Mouse (Mus musculus) kidney, postnatal 0 days (tissue): ENCODE results near the gene Csf3r. TPM values are rescaled to one million over a fixed set of nuclear protein-coding genes. Genes with fewer than 3 reads are reported as not detected.

Experiments
- ATAC-seq: fragments of 200-750 bp; cut with Nextera tagmentation; replicated peaks from 2 replicates; pipeline ENCODE4 v1.8.0; 2017; ENCODE audit warnings: low read depth, moderate number of reproducible peaks, moderate TSS enrichment, moderate library complexity; ENCODE audit not compliant: low FRiP score
- DNase-seq: peaks from one replicate; pipeline ENCODE4 v3.0.0-alpha.2; 2016; ENCODE audit warnings: low spot score
- H3K27ac ChIP-seq: fragments of 300-500 bp; sonication (generic); 2 replicates; pipeline ENCODE4 v1.5.1; 2014; ENCODE audit warnings: mild to moderate bottlenecking
- H3K27me3 ChIP-seq: fragments of 300-500 bp; sonication (generic); 2 replicates; pipeline ENCODE4 v1.6.1; 2014; ENCODE audit warnings: low read length, mixed read lengths; ENCODE audit not compliant: insufficient read depth
- H3K36me3 ChIP-seq: fragments of 300-500 bp; sonication (generic); 2 replicates; pipeline ENCODE4 v1.6.1; 2014; ENCODE audit warnings: low read length, mixed read lengths; ENCODE audit not compliant: insufficient read depth
- H3K4me1 ChIP-seq: fragments of 300-500 bp; sonication (generic); replicated peaks from 2 replicates; pipeline ENCODE4 v1.6.1; 2014; ENCODE audit warnings: antibody characterized with exemption, low read length, mixed read lengths; ENCODE audit not compliant: insufficient read depth
- H3K4me2 ChIP-seq: fragments of 300-500 bp; sonication (generic); 2 replicates; pipeline ENCODE4 v1.6.1; 2014; ENCODE audit warnings: mild to moderate bottlenecking, low read length, moderate library complexity, mixed read lengths
- H3K4me3 ChIP-seq: fragments of 300-500 bp; sonication (generic); replicated peaks from 2 replicates; pipeline ENCODE4 v1.5.1; 2014; ENCODE audit warnings: low read depth, low read length
- H3K9ac ChIP-seq: fragments of 300-500 bp; sonication (generic); 2 replicates; pipeline ENCODE4 v1.6.1; 2014; ENCODE audit warnings: low read depth, low read length
- H3K9me3 ChIP-seq: fragments of 300-500 bp; sonication (generic); replicated peaks from 2 replicates; pipeline ENCODE4 v1.6.1; 2016; ENCODE audit warnings: low read length, inconsistent platforms, mixed read lengths
- CTCF ChIP-seq: IDR thresholded peaks from 2 replicates; pipeline ENCODE4 v1.5.1; 2016; ENCODE audit warnings: antibody characterized with exemption, low read depth, mild to moderate bottlenecking, moderate library complexity
- WGBS: fragments of 180-500 bp; shearing (Covaris S2); extraction: QIAGEN DNeasy Blood & Tissue Kit; methylation state at CpG from one replicate; pipeline ENCODE4 v1.1.7; 2014; 5-methylcytosine and 5-hydroxymethylcytosine counted together
- polyA plus RNA-seq: library from polyadenylated mRNA; unstranded; fragments of >200 nt; fragmentation: Nextera tagmentation; extraction: Ambion mirVana; gene quantifications from 2 replicates; pipeline ENCODE4 v1.2.1, GENCODE M21; 2015

The Csf3r gene
- polyA plus RNA-seq, 1 experiment from 2014 or later, result 0.82 TPM

GRCm38 (mm10) chr4:126018966-126019538 lies 5.3 kb upstream of the Csf3r start:
- ATAC-seq, result no peak
- Histone ChIP-seq H3K4me3 (no peak overlapping the region), H3K9ac (no peak overlapping the region), H3K27ac (no peak overlapping the region), H3K4me1 (no peaks in the 10 kb centered on the region), H3K27me3 (no peaks in the 10 kb centered on the region), H3K4me2 (no peak overlapping the region), H3K36me3 (no peaks in the 10 kb centered on the region), H3K9me3 (no peaks in the 10 kb centered on the region)
- WGBS, result 79% methylated on average over 11 of the region's 11 CpGs
- no peak for TF ChIP-seq CTCF
- no peak for DNase-seq

GRCm38 (mm10) chr4:126025801-126026200 lies 1.5 kb downstream of the Csf3r start:
- Histone ChIP-seq H3K27me3 (no peaks in the 10 kb centered on the region), H3K9me3 (no peaks in the 10 kb centered on the region), H3K27ac (no peak overlapping the region), H3K4me1 (no peaks in the 10 kb centered on the region), H3K4me3 (no peak overlapping the region), H3K36me3 (no peaks in the 10 kb centered on the region), H3K4me2 (no peak overlapping the region), H3K9ac (no peak overlapping the region)
- 76% methylated on average over 5 of the region's 5 CpGs for WGBS
- no peak for DNase-seq
- ATAC-seq, result no peak
- TF ChIP-seq CTCF, result no peak

GRCm38 (mm10) chr4:126027980-126028379 lies 3.6 kb downstream of the Csf3r start:
- no peak overlapping the region for H3K4me3 ChIP-seq
- WGBS, result 93% methylated on average over 3 of the region's 3 CpGs
- no peak overlapping the region for H3K4me2 ChIP-seq
- H3K36me3 ChIP-seq, result no peaks in the 10 kb centered on the region
- DNase-seq, result no peak
- TF ChIP-seq CTCF, result no peak
- no peaks in the 10 kb centered on the region for H3K4me1 ChIP-seq
- no peak overlapping the region for H3K9ac ChIP-seq
- H3K27me3 ChIP-seq, result no peaks in the 10 kb centered on the region
- no peak overlapping the region for H3K27ac ChIP-seq
- no peak for ATAC-seq
- no peaks in the 10 kb centered on the region for H3K9me3 ChIP-seq

- H3K27me3 ChIP-seq, result no peaks in the 10 kb centered on the region
- H3K9me3 ChIP-seq, result no peaks in the 10 kb centered on the region
- TF ChIP-seq CTCF, result no peak
- DNase-seq (no peak), ATAC-seq (no peak)
- no peak overlapping the region for H3K4me3 ChIP-seq
- no peaks in the 10 kb centered on the region for H3K4me1 ChIP-seq
- H3K9ac ChIP-seq, result no peak overlapping the region
- H3K4me2 ChIP-seq, result no peak overlapping the region
- WGBS, result 58% methylated on average over 3 of the region's 3 CpGs
- H3K27ac ChIP-seq, result no peak overlapping the region
- no peaks in the 10 kb centered on the region for H3K36me3 ChIP-seq
Measured at GRCm38 (mm10) chr4:126029042-126029441, 4.7 kb downstream of the Csf3r start.

- H3K4me2 ChIP-seq, result no peak overlapping the region
- H3K9ac ChIP-seq, result no peak overlapping the region
- no peaks in the 10 kb centered on the region for H3K27me3 ChIP-seq
- H3K4me3 ChIP-seq, result no peak overlapping the region
- no peak for TF ChIP-seq CTCF
- ATAC-seq (no peak), DNase-seq (no peak)
- H3K27ac ChIP-seq, result no peak overlapping the region
- 74% methylated on average over 5 of the region's 5 CpGs for WGBS
- no peaks in the 10 kb centered on the region for H3K4me1 ChIP-seq
- no peaks in the 10 kb centered on the region for H3K36me3 ChIP-seq
- H3K9me3 ChIP-seq, result no peaks in the 10 kb centered on the region
Measured at GRCm38 (mm10) chr4:126030705-126031104, 6.4 kb downstream of the Csf3r start.

- no peak for TF ChIP-seq CTCF
- no peak for ATAC-seq
Measured at GRCm38 (mm10) chr4:126035413-126035812, 11.1 kb downstream of the Csf3r start.

More at GRCm38 (mm10) chr4:126035413-126035812, 11.1 kb downstream of the Csf3r start:
- 89% methylated on average over 5 of the region's 5 CpGs for whole genome bisulfite sequencing
- no peak overlapping the region for H3K4me3 ChIP-seq
- DNase-seq, result no peak
- H3K36me3 ChIP-seq, result no peaks in the 10 kb centered on the region
- no peaks in the 10 kb centered on the region for H3K4me1 ChIP-seq
- no peaks in the 10 kb centered on the region for H3K9me3 ChIP-seq
- H3K27me3 ChIP-seq, result no peaks in the 10 kb centered on the region
- H3K27ac ChIP-seq, result no peak overlapping the region
- no peak overlapping the region for H3K9ac ChIP-seq
- no peak overlapping the region for H3K4me2 ChIP-seq
